Mouse (Mus musculus): ENCODE data around the gene Wbp2.

Gene Wbp2

DNA sequence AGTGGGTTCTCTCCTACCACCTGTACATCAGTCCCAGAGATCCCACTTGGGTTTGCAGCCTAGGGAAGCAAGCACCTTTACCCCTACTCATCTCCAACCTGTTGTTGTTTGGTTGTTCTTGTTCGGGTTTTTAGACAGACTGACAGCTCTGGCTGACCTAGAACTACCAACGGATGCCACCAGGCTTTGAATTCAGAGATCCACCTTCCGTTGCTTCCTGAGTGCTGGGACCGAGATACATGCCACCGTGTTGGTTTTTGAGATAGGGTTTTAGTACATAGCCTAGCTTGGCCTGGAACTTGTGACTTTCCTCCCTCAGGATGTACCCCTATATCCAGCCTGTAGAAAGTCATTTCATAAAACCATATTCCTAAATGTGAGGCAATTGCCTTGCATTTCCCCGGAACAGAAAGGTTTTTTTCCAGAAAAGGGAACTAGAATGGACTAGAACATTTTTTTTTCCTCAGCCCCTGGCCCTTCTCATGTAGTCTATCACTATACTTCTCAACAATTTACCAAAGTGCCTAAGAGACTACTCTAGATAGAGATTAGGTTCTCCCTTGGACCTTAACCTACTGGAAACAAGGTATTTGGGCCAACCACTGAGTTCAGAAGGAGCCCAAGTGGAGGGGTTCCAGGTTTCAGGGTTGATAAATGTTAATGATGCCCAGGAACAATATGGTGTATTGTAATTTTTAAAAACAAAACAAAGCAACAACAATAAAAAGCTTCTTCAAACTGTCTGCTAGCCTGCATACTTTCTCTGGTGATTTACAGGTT lies 57.5 kb downstream of the Wbp2 start:
- no peak for DNase-seq
